Mouse (Mus musculus) heart, postnatal 0 days (tissue): ENCODE data around the gene Hba-a1.

Source experiments
- CTCF ChIP-seq: IDR thresholded peaks from 2 replicates; pipeline ENCODE4 v1.5.1; 2016; ENCODE audit warnings: antibody characterized with exemption, control low read depth, low read depth
- EP300 ChIP-seq: IDR thresholded peaks from 2 replicates; pipeline ENCODE4 v1.6.1; 2016; ENCODE audit warnings: antibody characterized with exemption, low read depth

- TF ChIP-seq CTCF (no peak), EP300 (no peak)
These were observed 17.1 kb upstream of the Hba-a1 start for GRCm38 (mm10) chr11:32266194-32266593.
